Mouse (Mus musculus): ENCODE results near the gene Emx2. TPM values are rescaled to one million over a fixed set of nuclear protein-coding genes. Genes with fewer than 3 reads are reported as not detected.

Emx2 gene
- total RNA-seq, 2 experiments from 2014 or later, result 0.10 to 0.56 TPM

DNA sequence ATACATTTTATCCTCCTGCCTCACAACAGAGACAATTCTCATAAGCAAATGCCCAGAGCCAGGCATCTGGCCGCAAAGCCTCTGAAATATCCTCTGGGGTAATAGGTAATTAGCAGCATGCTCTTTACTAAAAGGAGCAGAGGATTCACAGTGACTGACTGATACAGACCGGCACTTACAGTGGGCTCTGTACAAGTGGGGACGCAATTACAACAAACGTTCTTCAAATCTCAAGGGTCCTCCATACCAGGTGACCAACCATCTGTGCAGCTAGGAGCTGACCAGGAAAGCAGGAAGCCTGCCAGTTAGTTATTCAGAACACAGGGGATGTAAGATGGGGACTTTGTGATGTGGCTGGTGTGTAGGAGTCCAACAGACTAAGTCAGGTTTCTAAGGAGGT lies 38.7 kb downstream of the Emx2 start:
- no peak for DNase-seq
- intact Hi-C loops (cut with DNase I), result no loop called here

DNA sequence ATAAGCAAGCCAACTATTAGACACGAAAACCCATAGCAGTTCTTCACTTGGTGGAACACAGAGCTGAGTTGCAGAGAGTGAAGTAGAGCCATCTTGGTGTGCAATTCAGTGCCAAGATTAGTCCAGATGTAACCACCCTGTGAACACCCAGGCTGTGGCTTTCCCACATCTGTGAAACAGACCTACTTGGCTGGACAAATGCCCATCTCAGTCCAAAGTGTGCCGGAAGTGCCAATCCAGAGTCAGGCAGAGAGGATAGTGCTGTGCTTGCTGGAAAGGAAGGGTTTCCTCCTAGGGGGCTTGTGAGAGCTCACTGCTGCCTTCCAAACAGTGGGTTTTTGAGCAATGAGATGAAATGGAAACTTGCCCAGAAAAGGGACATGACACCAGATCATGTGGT lies 50.7 kb downstream of the Emx2 start:
- DNase-seq, result no peak
- intact Hi-C loops (cut with DNase I), result no loop called here

DNA sequence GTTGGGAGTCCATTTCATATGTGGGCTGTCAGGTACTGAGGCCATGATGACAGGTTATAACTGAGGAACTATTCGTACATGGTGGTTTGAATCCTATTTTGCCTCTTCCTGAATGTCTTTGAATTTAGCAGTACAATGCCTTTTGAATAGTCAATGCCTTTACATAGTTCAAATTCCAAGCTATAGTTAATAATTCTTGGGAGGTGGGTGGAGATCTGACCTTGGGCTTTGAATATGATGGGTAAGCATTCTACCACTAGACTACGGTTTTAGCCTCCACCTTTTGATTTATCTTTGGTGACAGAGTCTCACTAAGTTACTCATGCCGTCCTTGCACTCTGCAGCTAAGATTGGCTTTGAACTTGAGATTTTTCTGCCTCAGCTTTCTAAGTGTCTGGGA lies 55.0 kb downstream of the Emx2 start:
- no peak for DNase-seq
- intact Hi-C loops (cut with DNase I), result no loop called here

Other genes with a start within 250 kb of the Emx2 start
- gene Kcnk18, start 239.2 kb upstream of the Emx2 start, total RNA-seq (2021), result not detected
- gene Slc18a2, start 197.5 kb upstream of the Emx2 start, total RNA-seq (2021), result under 1 TPM; 0.12 to 0.15 TPM
- 100 to 1,000 TPM; 252 to 259 TPM for gene Rps12-ps3, start 136.1 kb upstream of the Emx2 start, total RNA-seq (2021)
- gene Pdzd8, start 112.6 kb upstream of the Emx2 start, total RNA-seq (2021), result 10 to 100 TPM; 10.3 to 13.3 TPM